Mouse (Mus musculus): Measurements from ENCODE around the gene Rhot2.
"Not testable (repeated sequence)": the region's sequence is repeated elsewhere in the genome, so short reads cannot be mapped to it uniquely, and the experiment has no call there.

The Rhot2 gene

GRCm38 (mm10) chr17:25874721-25875170, 30.1 kb upstream of the Rhot2 start, which contains the start of gene Mettl26:
Gene Mettl26 (plus strand): TSS chr17:25875074.
- peak; percentile 100 for DNase-seq (ENCODE audit: low spot score in 2 of 2)

GRCm38 (mm10) chr17:25874148-25874720, 29.6 kb upstream of the Rhot2 start:
- no peak for DNase-seq (ENCODE audit: low spot score in 2 of 2)

GRCm38 (mm10) chr17:25873405-25874147, 28.9 kb upstream of the Rhot2 start:
- DNase-seq (ENCODE audit: low spot score in 2 of 2): no peak

GRCm38 (mm10) chr17:25872676-25873075, 28.0 kb upstream of the Rhot2 start:
- DNase-seq (ENCODE audit: low spot score in 2 of 2): no peak

- DNase-seq (ENCODE audit: low spot score in 2 of 2): not testable (repeated sequence)
Measured at GRCm38 (mm10) chr17:25871566-25871965, 26.9 kb upstream of the Rhot2 start.

GRCm38 (mm10) chr17:25869954-25870353, 25.3 kb upstream of the Rhot2 start:
- DNase-seq (ENCODE audit: low spot score in 2 of 2): no peak

- no peak for DNase-seq (ENCODE audit: low spot score in 2 of 2)
Measured at GRCm38 (mm10) chr17:25869498-25869897, 24.8 kb upstream of the Rhot2 start.

- DNase-seq (ENCODE audit: low spot score in 2 of 2): peak; percentile 56 to 59
Measured at GRCm38 (mm10) chr17:25868601-25869191, 24.0 kb upstream of the Rhot2 start, which contains the start of gene Mcrip2. Gene Mcrip2 (minus strand): TSS chr17:25868764.

GRCm38 (mm10) chr17:25867836-25868600, 23.4 kb upstream of the Rhot2 start:
- DNase-seq (ENCODE audit: low spot score in 2 of 2): no peak

- DNase-seq (ENCODE audit: low spot score in 2 of 2): no peak
Measured at GRCm38 (mm10) chr17:25867509-25867835, 22.8 kb upstream of the Rhot2 start.

GRCm38 (mm10) chr17:25866172-25866571, 21.5 kb upstream of the Rhot2 start:
- DNase-seq (ENCODE audit: low spot score in 2 of 2): no peak

- DNase-seq (ENCODE audit: low spot score in 2 of 2): no peak
Measured at GRCm38 (mm10) chr17:25865288-25865687, 20.6 kb upstream of the Rhot2 start.

- no peak for DNase-seq (ENCODE audit: low spot score in 2 of 2)
Measured at GRCm38 (mm10) chr17:25864311-25864710, 19.7 kb upstream of the Rhot2 start.

GRCm38 (mm10) chr17:25863681-25864080, 19.0 kb upstream of the Rhot2 start:
- no peak for DNase-seq (ENCODE audit: low spot score in 2 of 2)

- no peak for DNase-seq (ENCODE audit: low spot score in 2 of 2)
Measured at GRCm38 (mm10) chr17:25861704-25862612, 17.3 kb upstream of the Rhot2 start.

GRCm38 (mm10) chr17:25860832-25861703, 16.4 kb upstream of the Rhot2 start, which contains the start of gene Wdr90:
Gene Wdr90 (minus strand): TSS chr17:25861501.
- peak; percentile 81 to 86 for DNase-seq (ENCODE audit: low spot score in 2 of 2)

- DNase-seq (ENCODE audit: low spot score in 2 of 2): no peak
Measured at GRCm38 (mm10) chr17:25860229-25860628, 15.6 kb upstream of the Rhot2 start.

- no peak for DNase-seq (ENCODE audit: low spot score in 2 of 2)
Measured at GRCm38 (mm10) chr17:25843636-25844395, 835 bp downstream of the Rhot2 start.

GRCm38 (mm10) chr17:25843122-25843521, 1.5 kb downstream of the Rhot2 start:
- DNase-seq (ENCODE audit: low spot score in 2 of 2): no peak
